Mouse (Mus musculus): Measurements from ENCODE around the gene Txn1.

DNA sequence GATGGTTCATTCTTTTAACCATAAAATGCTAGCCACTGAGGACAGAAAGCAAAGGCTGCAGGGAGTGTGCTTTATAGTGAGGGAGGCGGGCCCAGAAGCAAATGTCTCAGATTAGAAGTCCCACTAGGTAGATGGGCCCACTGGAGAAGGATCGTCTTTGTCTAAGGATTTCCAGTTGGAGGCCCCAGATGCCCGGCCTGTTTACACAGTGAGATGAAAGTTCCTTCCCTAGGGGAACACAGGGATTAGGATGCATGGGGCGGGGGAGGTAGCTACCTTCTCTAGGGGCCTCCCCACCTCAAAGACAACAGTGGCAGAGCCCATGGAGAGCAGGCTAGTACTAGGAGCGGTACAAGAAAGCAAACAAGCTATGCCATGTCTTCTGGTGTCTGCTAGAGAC lies 61.1 kb downstream of the Txn1 start:
- no peak for TF ChIP-seq EP300 (optimal IDR thresholded peaks at IDR 0.05)
- TF ChIP-seq CTCF (IDR thresholded peaks at IDR 0.05; ENCODE audit: low read depth), result no peak
